Mouse (Mus musculus): ENCODE data around the gene Asb6. TPM values are rescaled to one million over a fixed set of nuclear protein-coding genes. Genes with fewer than 3 reads are reported as not detected.
A peak's percentile ranks its signal among the peaks of the same experiment; 100 is the strongest.

Asb6 gene
- total and polyA plus RNA-seq, 2 experiments from 2014 or later, result 36.6 to 53.5 TPM

GRCm38 (mm10) chr2:30810573-30810972 lies 19.6 kb downstream of the Asb6 start:
- ATAC-seq (no peak), DNase-seq (ENCODE audit: low spot score) (no peak)
- Histone ChIP-seq H3K27ac (no peak overlapping the region), H3K4me2 (ENCODE audit: low read depth, low read length) (no peak overlapping the region), H3K9ac (replicated peaks; ENCODE audit: low read length) (no peak overlapping the region), H3K36me3 (ENCODE audit: insufficient read depth, low read length) (peaks cover 14% of the 10 kb centered on the region), H3K9me3 (ENCODE audit: low read length) (no peaks in the 10 kb centered on the region), H3K27me3 (ENCODE audit: insufficient read depth, low read length) (no peaks in the 10 kb centered on the region), H3K4me3 (ENCODE audit: low read length) (no peak overlapping the region), H3K4me1 (ENCODE audit: insufficient read depth, low read length) (peaks cover 9% of the 10 kb centered on the region; the same call in 1 of the 2 replicates)
- 93% methylated on average over 7 of the region's 7 CpGs for WGBS
- no peak for TF ChIP-seq CTCF (IDR thresholded peaks at IDR 0.05; ENCODE audit: low read depth)

GRCm38 (mm10) chr2:30809503-30809902 lies 20.6 kb downstream of the Asb6 start:
- 83% methylated on average over 5 of the region's 5 CpGs for WGBS
- ATAC-seq (no peak), DNase-seq (ENCODE audit: low spot score) (no peak)
- Histone ChIP-seq H3K4me1 (ENCODE audit: insufficient read depth, low read length) (peaks cover 9% of the 10 kb centered on the region; the same call in 1 of the 2 replicates), H3K36me3 (ENCODE audit: insufficient read depth, low read length) (peaks cover 9% of the 10 kb centered on the region), H3K9me3 (ENCODE audit: low read length) (no peaks in the 10 kb centered on the region), H3K27ac (no peak overlapping the region), H3K4me2 (ENCODE audit: low read depth, low read length) (peak overlapping the region; percentile 40; the same call in 1 of the 2 replicates), H3K9ac (replicated peaks; ENCODE audit: low read length) (no peak overlapping the region), H3K27me3 (ENCODE audit: insufficient read depth, low read length) (no peaks in the 10 kb centered on the region), H3K4me3 (ENCODE audit: low read length) (no peak overlapping the region)
- TF ChIP-seq CTCF (IDR thresholded peaks at IDR 0.05; ENCODE audit: low read depth), result no peak

- peaks cover 6% of the 10 kb centered on the region for H3K36me3 ChIP-seq (ENCODE audit: insufficient read depth, low read length)
- peaks cover 9% of the 10 kb centered on the region; the same call in 1 of the 2 replicates for H3K4me1 ChIP-seq (ENCODE audit: insufficient read depth, low read length)
- H3K27ac ChIP-seq, result peak overlapping the region; percentile 86
- 2% methylated on average over 10 of the region's 10 CpGs for WGBS
- no peaks in the 10 kb centered on the region for H3K27me3 ChIP-seq (ENCODE audit: insufficient read depth, low read length)
- no peak for ATAC-seq
- peak; percentile 20 for DNase-seq (ENCODE audit: low spot score)
- no peak for TF ChIP-seq CTCF (IDR thresholded peaks at IDR 0.05; ENCODE audit: low read depth)
- no peaks in the 10 kb centered on the region for H3K9me3 ChIP-seq (ENCODE audit: low read length)
- peak overlapping the region; percentile 65 for H3K4me3 ChIP-seq (ENCODE audit: low read length)
- peak overlapping the region; percentile 85 for H3K9ac ChIP-seq (replicated peaks; ENCODE audit: low read length)
- peak overlapping the region; percentile 94 for H3K4me2 ChIP-seq (ENCODE audit: low read depth, low read length)
Observed at GRCm38 (mm10) chr2:30808296-30808655, 21.9 kb downstream of the Asb6 start.

GRCm38 (mm10) chr2:30807648-30808295 lies 22.4 kb downstream of the Asb6 start, which contains the start of gene Ntmt1:
Gene Ntmt1 (plus strand): TSS chr2:30807826.
- 1% methylated on average over 38 of the region's 44 CpGs for WGBS
- Histone ChIP-seq H3K27ac (peak within 1 kb of the TSS; percentile 86), H3K4me2 (ENCODE audit: low read depth, low read length) (peak within 1 kb of the TSS; percentile 94), H3K4me1 (ENCODE audit: insufficient read depth, low read length) (peaks cover 9% of the 10 kb centered on the region; the same call in 1 of the 2 replicates), H3K27me3 (ENCODE audit: insufficient read depth, low read length) (no peaks in the 10 kb centered on the region), H3K36me3 (ENCODE audit: insufficient read depth, low read length) (peaks cover 2% of the 10 kb centered on the region), H3K9ac (replicated peaks; ENCODE audit: low read length) (peak within 1 kb of the TSS; percentile 85), H3K4me3 (ENCODE audit: low read length) (peak within 1 kb of the TSS; percentile 65), H3K9me3 (ENCODE audit: low read length) (no peaks in the 10 kb centered on the region)
- 0 out of 2 replicates have a peak, but pooled peaks have one; percentile 1 for TF ChIP-seq CTCF (IDR thresholded peaks at IDR 0.05; ENCODE audit: low read depth)
- DNase-seq (ENCODE audit: low spot score) (peak; percentile 98), ATAC-seq (peak; percentile 99)

- no peak for TF ChIP-seq CTCF (IDR thresholded peaks at IDR 0.05; ENCODE audit: low read depth)
- no peaks in the 10 kb centered on the region for H3K9me3 ChIP-seq (ENCODE audit: low read length)
- peaks cover 9% of the 10 kb centered on the region; the same call in 1 of the 2 replicates for H3K4me1 ChIP-seq (ENCODE audit: insufficient read depth, low read length)
- H3K27ac ChIP-seq, result peak overlapping the region; percentile 86
- H3K4me2 ChIP-seq (ENCODE audit: low read depth, low read length), result peak overlapping the region; percentile 94
- WGBS, result 7% methylated on average over 28 of the region's 28 CpGs
- peak; percentile 22; the same call in 1 of the 2 replicates for ATAC-seq
- H3K9ac ChIP-seq (replicated peaks; ENCODE audit: low read length), result peak overlapping the region; percentile 35
- DNase-seq (ENCODE audit: low spot score), result no peak
- H3K27me3 ChIP-seq (ENCODE audit: insufficient read depth, low read length), result no peaks in the 10 kb centered on the region
- H3K4me3 ChIP-seq (ENCODE audit: low read length), result peak overlapping the region; percentile 65
- no peaks in the 10 kb centered on the region; the same call in 1 of the 2 replicates for H3K36me3 ChIP-seq (ENCODE audit: insufficient read depth, low read length)
Observed at GRCm38 (mm10) chr2:30807147-30807647, 22.9 kb downstream of the Asb6 start.

- ATAC-seq, result no peak
- 0 out of 2 replicates have a peak, but pooled peaks cover 6% of the 10 kb centered on the region for H3K27me3 ChIP-seq (ENCODE audit: insufficient read depth, low read length)
- H3K4me3 ChIP-seq (ENCODE audit: low read length), result no peak overlapping the region
- WGBS, result 93% methylated on average over 2 of the region's 2 CpGs
- no peaks in the 10 kb centered on the region for H3K9me3 ChIP-seq (ENCODE audit: low read length)
- H3K9ac ChIP-seq (replicated peaks; ENCODE audit: low read length), result no peak overlapping the region
- DNase-seq (ENCODE audit: low spot score), result no peak
- H3K36me3 ChIP-seq (ENCODE audit: insufficient read depth, low read length), result no peaks in the 10 kb centered on the region
- H3K4me2 ChIP-seq (ENCODE audit: low read depth, low read length), result no peak overlapping the region
- H3K4me1 ChIP-seq (ENCODE audit: insufficient read depth, low read length), result peaks cover 13% of the 10 kb centered on the region
- no peak overlapping the region for H3K27ac ChIP-seq
- no peak for TF ChIP-seq CTCF (IDR thresholded peaks at IDR 0.05; ENCODE audit: low read depth)
Observed at GRCm38 (mm10) chr2:30805983-30806382, 24.1 kb downstream of the Asb6 start.

GRCm38 (mm10) chr2:30803604-30804003 lies 26.5 kb downstream of the Asb6 start, which contains the start of gene 1700001O22Rik:
Gene 1700001O22Rik (minus strand): TSS chr2:30803661.
- DNase-seq (ENCODE audit: low spot score), result no peak
- Histone ChIP-seq H3K27me3 (ENCODE audit: insufficient read depth, low read length) (0 out of 2 replicates have a peak, but pooled peaks cover 6% of the 10 kb centered on the region), H3K9me3 (ENCODE audit: low read length) (no peaks in the 10 kb centered on the region), H3K9ac (replicated peaks; ENCODE audit: low read length) (no peak within 1 kb of the TSS), H3K27ac (no peak within 1 kb of the TSS), H3K4me1 (ENCODE audit: insufficient read depth, low read length) (peaks cover 9% of the 10 kb centered on the region), H3K4me3 (ENCODE audit: low read length) (no peak within 1 kb of the TSS), H3K4me2 (ENCODE audit: low read depth, low read length) (no peak within 1 kb of the TSS), H3K36me3 (ENCODE audit: insufficient read depth, low read length) (no peaks in the 10 kb centered on the region)
- 82% methylated on average over 3 of the region's 3 CpGs for WGBS
- no peak for TF ChIP-seq CTCF (IDR thresholded peaks at IDR 0.05; ENCODE audit: low read depth)
- ATAC-seq, result no peak
